Mouse (Mus musculus) hindbrain, embryonic 10.5 days (tissue): ENCODE data around the gene Rccd1. TPM values are rescaled to one million over a fixed set of nuclear protein-coding genes. Genes with fewer than 3 reads are reported as not detected.

ENCODE experiments used
- DNase-seq: peaks from one replicate; pipeline ENCODE4 v3.0.0-alpha.2; 2017; ENCODE audit warnings: low spot score
- H3K27ac ChIP-seq: fragments of 300-500 bp; sonication (generic); 2 replicates; pipeline ENCODE4 v1.5.1; 2016; ENCODE audit warnings: mild to moderate bottlenecking, moderate library complexity
- H3K27me3 ChIP-seq: fragments of 300-500 bp; sonication (generic); 2 replicates; pipeline ENCODE4 v1.6.1; 2016; ENCODE audit warnings: mild to moderate bottlenecking; ENCODE audit not compliant: poor library complexity, insufficient read depth, severe bottlenecking
- H3K36me3 ChIP-seq: fragments of 300-500 bp; sonication (generic); 2 replicates; pipeline ENCODE4 v1.6.1; 2016; ENCODE audit warnings: mild to moderate bottlenecking, moderate library complexity
- H3K4me1 ChIP-seq: fragments of 300-500 bp; sonication (generic); replicated peaks from 2 replicates; pipeline ENCODE4 v1.6.1; 2016; ENCODE audit warnings: mild to moderate bottlenecking
- H3K4me3 ChIP-seq: fragments of 300-500 bp; sonication (generic); 2 replicates; pipeline ENCODE4 v1.5.1; 2016; ENCODE audit warnings: mild to moderate bottlenecking, moderate library complexity
- H3K9me3 ChIP-seq: fragments of 300-500 bp; sonication (generic); 2 replicates; pipeline ENCODE4 v1.6.1; 2016; ENCODE audit warnings: mild to moderate bottlenecking, moderate library complexity
- WGBS: fragments of 180-500 bp; shearing (Covaris S2); methylation state at CpG from one replicate; pipeline ENCODE4 v1.1.7; 2016; 5-methylcytosine and 5-hydroxymethylcytosine counted together
- polyA plus RNA-seq: library from polyadenylated mRNA; unstranded; fragments of >200 nt; fragmentation: Nextera tagmentation; extraction: Ambion mirVana; gene quantifications from 2 replicates; pipeline ENCODE4 v1.2.1, GENCODE M21; 2016

Rccd1 gene
- polyA plus RNA-seq, 1 experiment from 2014 or later, result 12.2 TPM

DNA sequence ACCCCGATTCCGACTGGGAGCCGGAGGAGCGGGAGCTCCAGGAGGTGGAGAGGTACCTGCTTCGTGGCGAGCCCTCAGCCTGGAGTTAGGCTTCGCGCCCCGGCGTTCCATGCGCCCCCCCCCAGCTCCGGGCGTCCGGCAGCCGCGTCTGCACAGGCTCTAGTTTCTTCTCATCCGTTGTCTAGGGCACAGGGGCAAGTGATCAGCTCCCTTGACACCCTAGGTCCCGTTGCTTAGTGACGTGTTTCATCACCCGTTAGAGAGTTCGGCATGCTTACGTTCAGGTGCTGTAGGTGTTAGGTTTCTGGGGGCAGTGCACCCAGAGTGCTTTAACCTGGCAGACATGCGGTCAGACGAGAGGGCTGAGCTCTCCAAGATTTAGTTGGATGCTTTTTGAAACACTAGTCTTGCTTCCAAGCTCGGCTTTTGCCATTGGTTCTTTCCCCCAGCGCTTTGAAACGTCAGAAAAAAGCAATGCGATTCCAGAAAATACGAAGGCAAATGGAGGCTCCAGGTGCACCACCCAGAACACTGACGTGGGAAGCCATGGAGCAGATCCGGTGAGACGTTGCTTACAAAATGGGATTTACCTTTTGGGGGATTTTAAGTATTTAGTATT lies 62.8 kb downstream of the Rccd1 start:
- H3K4me1 ChIP-seq, result peaks cover 17% of the 10 kb centered on the region
- peaks cover 33% of the 10 kb centered on the region for H3K27me3 ChIP-seq
- no peak for DNase-seq
- under 1% methylated on average over 32 of the region's 32 CpGs for WGBS
- peak overlapping the region; percentile 80 for H3K4me3 ChIP-seq
- peak overlapping the region; percentile 90 for H3K27ac ChIP-seq
- H3K36me3 ChIP-seq, result peaks cover 35% of the 10 kb centered on the region
- H3K9me3 ChIP-seq, result no peaks in the 10 kb centered on the region

DNA sequence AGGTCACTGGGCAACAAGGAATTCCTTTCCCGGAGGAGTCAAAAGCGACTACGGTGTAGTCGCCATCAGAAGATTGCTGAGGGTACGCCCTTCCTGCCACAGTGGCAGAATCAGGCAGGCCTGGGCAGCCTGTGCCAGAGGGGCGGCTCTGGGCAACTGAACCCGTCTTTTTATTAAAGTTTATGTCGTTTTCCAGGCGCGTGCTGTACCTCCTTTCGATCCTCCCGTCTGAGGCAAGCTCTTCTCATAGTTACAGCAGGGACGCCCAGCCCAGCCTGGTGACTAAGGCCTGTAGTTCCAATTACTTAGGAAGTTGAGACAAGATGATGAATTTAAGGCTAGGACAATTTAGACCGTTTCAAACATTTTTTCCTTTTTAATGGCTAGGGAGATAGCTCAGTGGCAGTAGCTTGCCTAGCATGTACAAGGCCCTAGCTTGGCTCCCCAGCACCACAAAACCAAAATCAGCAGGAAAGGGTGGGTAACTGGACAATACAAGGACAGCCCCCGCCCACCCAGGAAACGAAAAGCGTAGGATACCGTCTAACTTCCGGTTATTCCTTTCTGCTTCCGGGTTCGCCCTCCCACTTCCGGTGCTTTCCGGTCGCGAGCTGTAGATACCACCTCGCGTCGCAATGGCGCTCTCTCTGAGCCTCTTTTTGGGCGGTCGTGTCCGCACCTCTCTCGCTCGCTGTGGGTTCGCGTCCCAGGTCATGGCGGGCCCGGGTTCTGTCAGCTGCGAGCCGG lies 63.5 kb downstream of the Rccd1 start, which contains the start of gene Ngrn:
Gene Ngrn (plus strand): TSS at position 591 of the 747 bp plus-strand sequence.
- peak within 1 kb of the TSS; percentile 80 for H3K4me3 ChIP-seq
- peak within 1 kb of the TSS; percentile 90 for H3K27ac ChIP-seq
- no peaks in the 10 kb centered on the region for H3K9me3 ChIP-seq
- H3K4me1 ChIP-seq, result peaks cover 17% of the 10 kb centered on the region
- WGBS, result 25% methylated on average over 40 of the region's 40 CpGs
- DNase-seq, result peak; percentile 89
- H3K36me3 ChIP-seq, result peaks cover 29% of the 10 kb centered on the region
- peaks cover 33% of the 10 kb centered on the region for H3K27me3 ChIP-seq

DNA sequence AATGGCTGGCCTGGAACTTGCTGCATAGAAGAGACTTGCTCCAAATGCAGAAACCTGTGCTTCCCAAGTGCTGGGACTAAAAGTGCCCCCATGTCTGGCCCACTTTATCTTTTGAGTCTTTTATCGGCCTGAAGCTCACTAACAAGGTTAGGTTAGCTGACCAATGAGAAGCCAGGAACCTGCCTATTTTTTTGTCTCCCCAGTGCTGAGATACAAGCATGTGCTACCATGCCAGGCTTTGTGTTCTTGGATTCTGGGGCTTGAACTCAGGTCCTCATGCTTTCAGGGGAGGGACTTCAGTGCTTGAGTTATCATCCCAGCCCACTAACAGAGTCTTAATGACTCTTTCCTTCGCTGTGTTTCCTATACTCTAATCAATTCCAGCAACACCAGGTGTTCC lies 66.5 kb downstream of the Rccd1 start:
- 64% methylated on average over 2 of the region's 2 CpGs for WGBS

DNA sequence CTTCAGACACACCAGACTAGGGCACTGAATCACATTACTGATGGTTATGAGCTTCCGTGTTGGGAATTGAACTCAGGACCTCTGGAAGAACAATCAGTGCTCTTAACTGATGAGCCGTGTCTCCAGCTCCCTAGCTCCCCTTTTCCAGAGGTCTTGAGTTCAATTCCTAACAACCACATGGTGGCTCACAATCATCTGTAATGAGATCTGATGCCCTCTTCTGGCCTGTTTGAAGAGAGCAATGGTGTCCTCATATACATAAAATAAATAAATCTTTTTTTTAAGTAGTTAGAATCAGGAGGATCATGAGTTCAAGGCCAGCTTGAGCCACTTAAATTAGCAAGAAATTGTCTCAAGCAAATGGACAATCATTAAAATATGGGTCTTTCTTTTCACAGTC lies 68.3 kb downstream of the Rccd1 start:
- Histone ChIP-seq H3K27ac (no peak overlapping the region), H3K4me1 (peaks cover 7% of the 10 kb centered on the region), H3K36me3 (no peaks in the 10 kb centered on the region), H3K27me3 (peaks cover 42% of the 10 kb centered on the region), H3K9me3 (no peaks in the 10 kb centered on the region), H3K4me3 (no peak overlapping the region)
- 68% methylated on average over 2 of the region's 2 CpGs for WGBS
- no peak for DNase-seq

More for the DNA sequence above, 66.5 kb downstream of the Rccd1 start:
- H3K4me1 ChIP-seq, result peaks cover 17% of the 10 kb centered on the region
- no peak overlapping the region for H3K4me3 ChIP-seq
- peaks cover 42% of the 10 kb centered on the region for H3K27me3 ChIP-seq
- DNase-seq, result no peak
- no peaks in the 10 kb centered on the region for H3K9me3 ChIP-seq
- H3K36me3 ChIP-seq, result no peaks in the 10 kb centered on the region
- H3K27ac ChIP-seq, result no peak overlapping the region

DNA sequence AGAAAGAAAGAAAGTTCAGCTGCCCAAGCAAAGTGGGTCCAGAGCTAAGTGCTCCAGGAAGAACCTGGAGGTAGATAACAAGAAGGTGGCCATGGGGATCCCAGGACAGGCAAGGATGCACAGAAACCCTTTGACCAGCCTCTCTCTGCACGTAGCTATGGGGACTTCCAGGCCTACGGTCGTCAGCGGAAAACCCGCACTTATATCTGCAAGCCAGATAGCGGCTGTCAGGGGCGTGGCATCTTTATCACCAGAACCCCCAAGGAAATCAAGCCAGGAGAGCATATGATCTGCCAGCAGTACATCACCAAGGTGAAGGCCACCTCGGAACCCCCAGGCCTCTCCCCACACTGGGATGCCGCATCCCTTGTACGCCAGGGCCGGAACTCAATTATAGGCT lies 71.4 kb downstream of the Rccd1 start:
- Histone ChIP-seq H3K27me3 (peaks cover 20% of the 10 kb centered on the region), H3K9me3 (no peaks in the 10 kb centered on the region), H3K4me3 (no peak overlapping the region), H3K36me3 (no peaks in the 10 kb centered on the region), H3K27ac (no peak overlapping the region), H3K4me1 (no peaks in the 10 kb centered on the region)
- DNase-seq, result no peak
- 88% methylated on average over 11 of the region's 11 CpGs for WGBS

DNA sequence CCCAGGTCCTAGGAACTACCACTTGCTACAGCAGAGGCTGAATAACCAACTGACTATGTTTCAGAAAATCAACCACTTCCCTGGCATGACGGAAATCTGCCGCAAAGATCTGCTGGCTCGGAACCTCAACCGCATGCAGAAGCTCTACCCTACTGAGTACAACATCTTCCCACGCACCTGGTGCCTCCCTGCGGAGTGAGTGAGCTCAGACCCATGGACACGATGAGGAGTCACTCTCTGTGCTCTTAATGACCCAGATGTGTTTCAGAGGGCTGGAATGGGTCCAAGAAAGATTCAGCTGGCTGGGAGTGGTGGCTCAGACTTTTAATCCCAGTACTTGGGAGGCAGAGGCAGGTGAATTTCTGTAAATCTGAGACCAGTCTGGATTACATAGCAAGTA lies 71.8 kb downstream of the Rccd1 start:
- H3K4me3 ChIP-seq, result no peak overlapping the region
- H3K4me1 ChIP-seq, result no peaks in the 10 kb centered on the region
- no peaks in the 10 kb centered on the region for H3K36me3 ChIP-seq
- 81% methylated on average over 7 of the region's 7 CpGs for WGBS
- H3K27ac ChIP-seq, result no peak overlapping the region
- H3K27me3 ChIP-seq, result peaks cover 16% of the 10 kb centered on the region
- no peaks in the 10 kb centered on the region for H3K9me3 ChIP-seq
- DNase-seq, result no peak

DNA sequence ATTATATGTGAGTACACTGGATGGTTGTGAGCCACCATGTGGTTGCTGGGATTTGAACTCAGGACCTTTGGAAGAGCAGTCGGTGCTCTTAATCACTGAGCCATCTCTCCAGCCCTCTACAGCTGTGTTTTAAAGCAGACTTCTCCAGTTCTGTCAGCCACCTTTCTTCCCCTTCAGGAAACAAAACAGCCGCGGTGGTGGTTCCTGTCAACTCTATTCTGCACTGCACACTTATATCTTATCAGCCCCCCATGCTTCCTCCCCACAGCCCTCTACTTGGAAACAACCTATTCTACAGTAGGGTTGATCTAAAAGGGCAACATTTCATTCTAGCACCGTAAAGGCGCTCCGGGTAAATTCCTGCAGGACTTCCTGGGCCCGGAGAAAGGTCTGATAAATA lies 77.4 kb downstream of the Rccd1 start:
- Histone ChIP-seq H3K4me1 (no peaks in the 10 kb centered on the region; the same call in 1 of the 2 replicates), H3K27ac (peak overlapping the region; percentile 89), H3K27me3 (no peaks in the 10 kb centered on the region), H3K4me3 (peak overlapping the region; percentile 61), H3K36me3 (no peaks in the 10 kb centered on the region), H3K9me3 (no peaks in the 10 kb centered on the region)
- no peak for DNase-seq
- WGBS, result 66% methylated on average over 7 of the region's 7 CpGs

DNA sequence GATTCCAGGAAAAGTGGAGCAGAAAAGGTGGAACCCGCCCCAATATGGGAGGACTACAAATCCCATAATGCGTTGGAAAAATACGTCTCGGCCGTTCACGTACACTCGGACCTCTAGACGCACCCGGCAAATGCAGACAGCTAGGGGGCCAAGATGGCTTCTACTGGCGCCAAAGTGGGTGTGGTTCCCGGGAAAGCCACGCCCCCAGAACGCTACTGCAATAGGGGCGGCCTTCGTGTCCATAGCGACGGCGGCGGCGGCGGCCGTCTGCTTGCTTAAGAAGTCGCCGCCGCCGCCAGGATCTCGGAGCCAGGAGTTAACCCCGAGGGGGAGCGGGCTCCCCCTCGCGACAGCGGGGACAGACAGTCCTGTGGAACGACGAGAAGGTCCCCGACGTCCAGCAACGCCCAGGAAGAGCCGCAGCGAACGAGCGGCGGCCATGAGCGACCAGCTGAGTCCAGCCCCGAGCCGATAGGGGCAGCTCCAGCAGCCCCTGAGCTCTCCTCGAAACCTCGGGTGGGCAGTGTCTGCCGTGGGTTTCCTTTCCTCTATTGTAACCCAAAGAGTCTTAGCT lies 78.0 kb downstream of the Rccd1 start, which contains the start of gene Ttll13:
Gene Ttll13 (plus strand): TSS at position 229 of the 574 bp plus-strand sequence.
- peak; percentile 98 for DNase-seq
- no peaks in the 10 kb centered on the region for H3K27me3 ChIP-seq
- no peaks in the 10 kb centered on the region; the same call in 1 of the 2 replicates for H3K4me1 ChIP-seq
- no peaks in the 10 kb centered on the region for H3K9me3 ChIP-seq
- peaks cover 6% of the 10 kb centered on the region for H3K36me3 ChIP-seq
- under 1% methylated on average over 48 of the region's 48 CpGs for WGBS
- H3K4me3 ChIP-seq, result peak within 1 kb of the TSS; percentile 61
- peak within 1 kb of the TSS; percentile 89 for H3K27ac ChIP-seq

DNA sequence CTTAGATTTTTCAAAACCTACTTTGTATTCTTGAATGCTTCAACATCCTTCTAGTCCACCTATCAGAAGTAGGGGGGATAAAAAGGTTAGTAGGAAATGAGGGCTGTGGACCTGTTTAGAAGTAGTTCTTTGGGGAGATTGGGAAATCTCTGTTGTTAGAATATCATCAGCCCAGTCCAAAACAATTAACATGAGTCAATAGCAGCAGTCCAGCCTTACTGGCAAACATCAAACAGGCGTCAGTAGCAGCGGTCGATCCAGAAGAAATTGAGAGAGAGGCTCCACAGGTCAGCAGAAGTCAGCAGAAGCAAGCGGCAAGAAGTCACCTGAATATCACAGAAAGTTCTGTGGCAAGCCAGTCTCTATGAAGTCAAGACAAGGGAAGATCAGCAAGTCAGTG lies 79.4 kb downstream of the Rccd1 start:
- WGBS, result 93% methylated on average over 4 of the region's 4 CpGs
- no peak for DNase-seq
- H3K36me3 ChIP-seq, result peaks cover 20% of the 10 kb centered on the region
- no peaks in the 10 kb centered on the region; the same call in 1 of the 2 replicates for H3K4me1 ChIP-seq
- no peaks in the 10 kb centered on the region for H3K27me3 ChIP-seq
- no peak overlapping the region for H3K4me3 ChIP-seq
- no peaks in the 10 kb centered on the region for H3K9me3 ChIP-seq
- H3K27ac ChIP-seq, result no peak overlapping the region

Other genes with a start within 250 kb of the Rccd1 start
- 429 and 446 TPM in 2 replicates for gene Idh2, start 209.1 kb downstream of the Rccd1 start, polyA plus RNA-seq
- gene Sema4b, start 137.6 kb downstream of the Rccd1 start, polyA plus RNA-seq, result 14.0 and 17.5 TPM in 2 replicates
- gene Cib1, start 91.6 kb downstream of the Rccd1 start, polyA plus RNA-seq, result 74.8 and 79.6 TPM in 2 replicates
- gene Gdpgp1, start 91.6 kb downstream of the Rccd1 start, polyA plus RNA-seq, result 6.2 and 6.5 TPM in 2 replicates
- gene Ttll13, start 78.1 kb downstream of the Rccd1 start, polyA plus RNA-seq, result 0.70 and 0.98 TPM in 2 replicates
- gene Ngrn, start 63.2 kb downstream of the Rccd1 start, polyA plus RNA-seq, result 40.4 and 47.4 TPM in 2 replicates
- 16.6 and 19.6 TPM in 2 replicates for gene Vps33b, start 54.8 kb downstream of the Rccd1 start, polyA plus RNA-seq
- gene Prc1, start 30.0 kb downstream of the Rccd1 start, polyA plus RNA-seq, result 175 and 232 TPM in 2 replicates
- 46.2 and 54.6 TPM in 2 replicates for gene Unc45a, start 16.6 kb upstream of the Rccd1 start, polyA plus RNA-seq
- gene Hddc3, start 18.6 kb upstream of the Rccd1 start, polyA plus RNA-seq, result 19.6 and 26.3 TPM in 2 replicates
- 17.7 TPM in 2 replicates for gene Man2a2, start 46.9 kb upstream of the Rccd1 start, polyA plus RNA-seq
- gene Fes, start 63.5 kb upstream of the Rccd1 start, polyA plus RNA-seq, result 10.4 and 11.6 TPM in 2 replicates
- gene Furin, start 81.0 kb upstream of the Rccd1 start, polyA plus RNA-seq, result 4.6 and 5.2 TPM in 2 replicates
- 33.1 and 47.3 TPM in 2 replicates for gene Blm, start 210.7 kb upstream of the Rccd1 start, polyA plus RNA-seq